Mouse (Mus musculus): ENCODE data around the gene Memo1. TPM values are rescaled to one million over a fixed set of nuclear protein-coding genes. Genes with fewer than 3 reads are reported as not detected.
A peak's percentile ranks its signal among the peaks of the same experiment; 100 is the strongest.
"Not testable (repeated sequence)": the region's sequence is repeated elsewhere in the genome, so short reads cannot be mapped to it uniquely, and the experiment has no call there.

Gene Memo1
- polyA plus RNA-seq, 1 experiment from 2014 or later = 85.0 TPM

DNA sequence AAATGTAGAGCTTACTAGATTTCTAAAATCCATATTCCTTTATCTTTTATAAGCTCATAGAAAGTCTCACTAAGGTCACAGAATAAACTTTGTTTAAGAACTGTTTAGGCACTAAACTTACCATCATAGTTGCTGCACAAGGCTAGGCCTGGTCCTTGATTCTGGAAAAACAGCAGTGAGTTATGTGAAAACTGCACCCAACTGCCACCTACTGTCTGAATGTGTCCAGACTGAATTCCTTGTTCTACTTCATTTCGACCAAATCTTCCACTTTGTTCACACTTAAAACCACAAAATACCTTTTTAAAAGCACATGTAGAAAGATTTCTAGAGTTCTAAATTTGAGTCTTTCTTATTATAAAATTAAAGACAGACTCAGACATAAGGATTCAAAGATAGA is 101.9 kb downstream of the Memo1 start:
- DNase-seq (ENCODE audit: low read depth, low spot score) (no peak), ATAC-seq (no peak)
- in situ Hi-C loops (cut with MboI; ENCODE audit: low pct_unique_long_range_greater_than_20kb) = no loop called here

DNA sequence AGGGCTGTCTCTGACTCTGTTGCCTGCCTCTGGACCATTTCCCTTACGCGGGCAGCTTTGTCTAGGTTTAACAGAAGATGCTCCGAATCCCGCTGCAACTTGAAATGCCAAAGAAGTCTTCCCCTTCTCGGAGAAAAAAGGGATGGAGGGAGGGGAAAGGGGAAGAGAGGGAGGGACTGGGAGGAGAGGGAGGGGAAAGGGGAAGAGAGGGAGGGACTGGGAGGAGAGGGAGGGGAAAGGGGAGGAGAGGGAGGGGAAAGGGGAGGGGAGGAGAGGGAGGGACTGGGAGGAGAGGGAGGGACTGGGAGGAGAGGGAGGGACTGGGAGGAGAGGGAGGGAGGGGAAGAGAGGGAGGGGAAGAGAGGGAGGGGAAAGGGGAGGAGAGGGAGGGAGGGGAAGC is 103.9 kb downstream of the Memo1 start:
- in situ Hi-C loops (cut with MboI; ENCODE audit: low pct_unique_long_range_greater_than_20kb) = no loop called here
- H3K27me3 ChIP-seq = no peaks in the 10 kb centered on the region
- ATAC-seq (no peak), DNase-seq (ENCODE audit: low read depth, low spot score) (no peak)
- CTCF ChIA-PET = no interaction called here
- TF ChIP-seq CTCF (IDR thresholded peaks at IDR 0.05) = no peak
- POLR2A ChIA-PET = no interaction called here

More for the DNA sequence above, 101.9 kb downstream of the Memo1 start:
- POLR2A ChIA-PET = no interaction called here
- H3K27me3 ChIP-seq = no peaks in the 10 kb centered on the region
- peak; percentile 51 for TF ChIP-seq CTCF (IDR thresholded peaks at IDR 0.05)
- CTCF ChIA-PET = interaction anchor here (0.6 to 1.6 kb wide), 2 partner anchors 16 to 26 kb away, joined by 3 to 4 read pairs; no protein-coding TSS in a partner anchor

DNA sequence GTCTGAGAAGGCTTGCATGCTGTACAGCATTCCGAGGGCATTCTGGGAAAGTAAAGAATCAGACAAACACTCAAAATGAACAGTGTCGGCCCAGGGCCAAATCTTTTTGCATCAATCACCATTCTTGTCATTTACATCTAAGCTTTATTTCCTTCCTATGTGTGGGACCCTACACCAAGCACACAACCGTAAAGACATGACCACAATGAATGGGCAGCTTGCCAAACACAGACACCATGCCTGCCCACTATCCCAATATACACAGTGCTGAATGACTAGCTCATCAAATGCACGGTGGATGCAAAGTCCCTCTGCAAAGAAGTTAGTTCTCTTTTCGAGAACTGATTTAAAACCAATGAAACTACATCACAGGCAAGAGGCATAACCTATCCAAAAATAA is 109.1 kb downstream of the Memo1 start:
- DNase-seq (ENCODE audit: low read depth, low spot score) = peak; percentile 4
- H3K27me3 ChIP-seq = no peaks in the 10 kb centered on the region
- ChIA-PET POLR2A (no interaction called here), CTCF (no interaction called here)
- in situ Hi-C loops (cut with MboI; ENCODE audit: low pct_unique_long_range_greater_than_20kb) = no loop called here
- no peak for TF ChIP-seq CTCF (IDR thresholded peaks at IDR 0.05)
- ATAC-seq = no peak

DNA sequence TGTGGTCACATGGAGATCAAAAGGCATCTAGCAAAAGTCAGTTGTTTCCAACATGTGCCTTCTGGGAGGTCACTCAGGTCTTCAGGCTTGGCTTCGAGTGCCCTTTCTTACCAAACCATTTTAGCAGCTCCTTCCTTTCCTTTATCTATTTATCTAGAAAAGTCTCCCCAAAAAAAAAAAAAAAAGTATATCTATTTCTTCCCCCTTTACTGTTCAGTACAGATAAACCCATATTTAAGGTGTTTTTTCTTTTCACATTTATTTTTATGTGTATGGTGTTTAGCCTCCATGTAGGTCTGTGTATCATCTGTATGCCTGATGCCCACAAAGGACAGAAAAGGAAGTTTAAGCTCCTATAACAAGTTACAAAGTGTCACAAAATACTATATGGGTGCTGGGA is 110.6 kb downstream of the Memo1 start:
- CTCF ChIA-PET = interaction anchor here (1.4 kb wide), 1 partner anchor 8 kb away, joined by 3 read pairs; no protein-coding TSS in a partner anchor

DNA sequence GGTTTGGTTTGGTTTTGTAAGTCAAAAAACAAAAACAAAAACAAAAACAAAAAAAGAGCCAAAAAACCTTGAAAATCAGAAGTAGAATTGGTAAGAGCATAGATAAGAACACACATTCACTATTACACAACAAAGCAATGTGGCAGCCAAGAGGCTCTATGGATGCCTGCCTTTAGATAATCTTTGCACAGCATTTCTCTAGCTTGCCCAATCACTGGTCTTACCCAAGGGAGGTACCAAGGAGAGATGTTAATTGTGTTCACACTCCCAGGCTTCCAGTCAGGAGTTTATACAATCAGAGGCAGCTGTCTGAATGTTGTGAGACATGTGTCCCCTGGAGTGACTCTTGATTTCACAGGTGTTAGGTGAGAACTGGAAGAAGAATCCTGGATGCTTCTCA is 114.4 kb downstream of the Memo1 start:
- in situ Hi-C loops (cut with MboI; ENCODE audit: low pct_unique_long_range_greater_than_20kb) = no loop called here
- TF ChIP-seq CTCF (IDR thresholded peaks at IDR 0.05) = no peak
- DNase-seq (ENCODE audit: low read depth, low spot score) (no peak), ATAC-seq (no peak)
- POLR2A ChIA-PET = no interaction called here
- CTCF ChIA-PET = no interaction called here
- H3K27me3 ChIP-seq = no peaks in the 10 kb centered on the region

More for the DNA sequence above, 110.6 kb downstream of the Memo1 start:
- TF ChIP-seq CTCF (IDR thresholded peaks at IDR 0.05) = no peak
- in situ Hi-C loops (cut with MboI; ENCODE audit: low pct_unique_long_range_greater_than_20kb) = no loop called here
- H3K27me3 ChIP-seq = no peaks in the 10 kb centered on the region
- POLR2A ChIA-PET = interaction anchor here (0.7 kb wide), 1 partner anchor 57 kb away, joined by 5 read pairs; no protein-coding TSS in a partner anchor
- no peak for ATAC-seq
- no peak for DNase-seq (ENCODE audit: low read depth, low spot score)

DNA sequence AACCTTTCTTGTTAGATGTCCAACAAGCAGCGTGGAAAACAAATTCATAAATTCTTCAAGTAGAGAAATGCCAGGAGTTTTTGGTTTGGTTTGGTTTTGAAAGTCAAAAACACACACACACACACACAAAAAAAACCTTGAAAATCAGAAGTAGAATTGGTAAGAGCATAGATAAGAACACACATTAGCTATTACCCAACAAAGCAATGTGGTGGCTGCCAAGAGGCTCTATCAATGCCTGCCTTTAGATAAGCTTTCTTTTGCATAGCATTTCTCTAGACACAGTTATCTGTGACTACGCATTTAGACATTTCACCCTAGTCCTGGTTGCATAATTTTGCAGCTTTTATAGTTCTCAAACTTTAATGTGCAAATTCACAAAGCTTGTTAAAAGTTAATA is 115.7 kb downstream of the Memo1 start:
- ATAC-seq; CTCF ChIA-PET; POLR2A ChIA-PET; H3K27me3 ChIP-seq; in situ Hi-C loops (cut with MboI; ENCODE audit: low pct_unique_long_range_greater_than_20kb); DNase-seq (ENCODE audit: low read depth, low spot score): not testable (repeated sequence)

DNA sequence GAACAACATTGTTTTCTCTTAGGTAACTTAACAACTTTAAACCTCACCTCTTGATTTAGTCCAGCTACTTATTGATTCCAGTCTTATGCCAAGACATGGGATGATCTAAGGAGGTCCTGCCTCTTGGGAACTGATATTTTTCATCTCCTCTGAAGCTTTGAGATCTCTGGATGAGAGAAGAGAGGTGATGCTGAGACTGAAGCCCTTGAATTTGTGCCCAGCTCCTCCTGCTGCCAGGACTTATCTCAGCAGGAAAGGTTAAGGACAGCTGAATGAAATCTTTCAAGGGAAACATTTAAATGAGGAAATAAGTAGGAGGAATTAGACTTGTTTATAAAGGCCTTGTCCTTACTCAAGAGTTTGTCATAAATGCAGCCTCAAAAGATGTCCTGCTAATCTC is 121.6 kb downstream of the Memo1 start:
- DNase-seq (ENCODE audit: low read depth, low spot score) (no peak), ATAC-seq (no peak)
- in situ Hi-C loops (cut with MboI; ENCODE audit: low pct_unique_long_range_greater_than_20kb) = no loop called here
- no peaks in the 10 kb centered on the region for H3K27me3 ChIP-seq
- no peak for TF ChIP-seq CTCF (IDR thresholded peaks at IDR 0.05)
- POLR2A ChIA-PET = no interaction called here
- CTCF ChIA-PET = no interaction called here

DNA sequence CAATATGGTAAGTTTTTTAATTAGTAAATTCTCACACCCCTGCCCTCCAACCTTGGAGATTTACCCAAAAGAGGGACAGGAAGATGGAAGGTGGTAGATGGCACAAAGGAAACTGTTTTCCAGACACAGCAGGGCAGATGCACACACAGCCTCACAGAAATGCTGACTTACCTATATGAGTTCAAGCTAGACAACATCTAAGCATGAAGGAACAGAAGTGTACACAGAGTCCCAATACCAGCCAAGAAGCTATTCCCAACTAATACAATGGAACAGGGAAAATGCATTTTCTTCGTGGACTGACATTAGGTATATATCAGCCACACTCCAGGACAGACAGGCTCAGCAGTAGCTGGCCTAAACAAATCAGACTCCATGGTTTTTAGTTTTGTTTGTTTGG is 122.5 kb downstream of the Memo1 start:
- ChIA-PET CTCF (no interaction called here), POLR2A (no interaction called here)
- in situ Hi-C loops (cut with MboI; ENCODE audit: low pct_unique_long_range_greater_than_20kb) = no loop called here

DNA sequence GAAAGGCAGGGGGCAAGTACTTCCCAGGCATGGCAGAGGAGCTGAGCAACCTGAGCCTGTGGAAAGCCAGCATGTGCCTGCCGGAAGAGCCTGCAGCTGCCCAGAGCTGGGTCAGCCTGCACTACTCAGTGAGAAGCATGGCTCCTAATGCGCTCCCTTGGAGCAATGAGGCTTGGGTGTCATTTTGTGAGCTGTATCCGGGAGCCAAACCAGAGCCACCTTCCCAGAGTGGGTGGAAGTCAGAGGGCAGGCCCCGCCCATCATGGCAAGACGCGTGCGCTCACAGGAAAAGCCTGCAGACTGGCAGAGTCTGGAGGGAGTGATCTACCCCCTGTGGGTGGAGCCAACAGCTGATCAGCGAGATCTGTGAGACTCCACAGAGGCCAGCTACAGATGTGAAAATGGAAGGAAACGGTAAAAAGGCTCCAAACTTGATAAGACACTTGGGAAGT is 135.9 kb downstream of the Memo1 start:
- H3K27me3 ChIP-seq = no peaks in the 10 kb centered on the region
- ChIA-PET POLR2A (no interaction called here), CTCF (interaction anchor here (0.8 kb wide), 1 partner anchor 13 kb away, joined by 3 read pairs; no protein-coding TSS in a partner anchor)
- no peak for TF ChIP-seq CTCF (IDR thresholded peaks at IDR 0.05)
- in situ Hi-C loops (cut with MboI; ENCODE audit: low pct_unique_long_range_greater_than_20kb) = no loop called here
- no peak for ATAC-seq
- no peak for DNase-seq (ENCODE audit: low read depth, low spot score)

More for the DNA sequence above, 122.5 kb downstream of the Memo1 start:
- ATAC-seq = no peak
- no peaks in the 10 kb centered on the region for H3K27me3 ChIP-seq
- DNase-seq (ENCODE audit: low read depth, low spot score) = no peak
- TF ChIP-seq CTCF (IDR thresholded peaks at IDR 0.05) = no peak

DNA sequence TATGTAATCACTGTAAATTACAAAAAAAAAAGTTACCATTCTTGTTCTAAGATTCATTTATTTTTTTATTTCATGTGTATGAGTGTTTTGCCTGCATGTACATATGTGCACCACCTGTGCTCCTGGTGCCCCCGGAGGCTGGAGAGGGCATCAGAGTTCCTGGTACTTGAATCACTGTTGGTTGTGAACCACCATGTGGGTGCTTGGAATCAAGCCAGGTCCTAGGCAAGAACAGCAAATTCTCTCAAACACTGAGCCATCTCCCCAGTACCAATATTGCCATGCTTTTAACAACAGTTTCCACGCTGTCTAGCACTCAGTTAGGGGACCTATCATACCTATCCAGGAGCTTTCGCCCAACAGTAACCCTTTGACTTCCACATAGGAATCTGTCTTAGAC is 137.2 kb downstream of the Memo1 start:
- CTCF ChIA-PET = interaction anchor here (1.2 kb wide), 1 partner anchor 18 kb away, joined by 3 read pairs; no protein-coding TSS in a partner anchor
- no peaks in the 10 kb centered on the region for H3K27me3 ChIP-seq
- no peak for ATAC-seq
- POLR2A ChIA-PET = no interaction called here
- in situ Hi-C loops (cut with MboI; ENCODE audit: low pct_unique_long_range_greater_than_20kb) = no loop called here
- no peak for DNase-seq (ENCODE audit: low read depth, low spot score)
- TF ChIP-seq CTCF (IDR thresholded peaks at IDR 0.05) = no peak

Other genes starting within 250 kb of the Memo1 start
- not detected for gene Srd5a2, start 247.6 kb downstream of the Memo1 start, polyA plus RNA-seq (2021)
- 97.9 TPM for gene Dpy30, start 28.4 kb upstream of the Memo1 start, polyA plus RNA-seq (2021)
- 27.5 TPM for gene Spast, start 43.5 kb upstream of the Memo1 start, polyA plus RNA-seq (2021)
- gene Slc30a6, start 100.1 kb upstream of the Memo1 start, polyA plus RNA-seq (2021) = 24.6 TPM
- gene Nlrc4, start 163.6 kb upstream of the Memo1 start, polyA plus RNA-seq (2021) = 0.12 TPM
- 128 TPM for gene Yipf4, start 194.0 kb upstream of the Memo1 start, polyA plus RNA-seq (2021)
- 57.4 TPM for gene Birc6, start 232.8 kb upstream of the Memo1 start, polyA plus RNA-seq (2021)